Comparison of ENCODE assay signal across 15 mouse cellular contexts in the genomic region with DNA sequence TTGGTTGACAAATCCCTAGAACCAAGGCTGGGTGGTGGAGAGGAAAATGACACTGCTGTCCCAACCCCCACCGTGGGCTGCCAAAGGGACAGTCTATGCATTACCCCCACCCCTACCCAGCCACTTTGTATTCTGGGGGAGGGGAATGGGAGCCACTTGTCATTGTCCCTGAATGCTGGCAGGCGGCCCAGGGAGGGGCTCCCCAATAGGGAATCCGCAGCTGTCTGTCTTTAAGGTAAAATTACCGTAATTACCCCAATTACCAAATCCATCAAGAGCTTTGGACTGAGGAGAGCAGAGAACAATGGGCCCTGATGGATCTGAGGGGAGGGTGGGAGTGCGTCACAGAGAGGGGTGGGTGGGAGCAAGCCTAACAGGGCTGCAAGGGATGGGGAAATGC. TPM values are rescaled to one million over a fixed set of nuclear protein-coding genes. Genes with fewer than 3 reads are reported as not detected.
A peak's percentile ranks its signal among the peaks of the same experiment; 100 is the strongest.
DNase-seq lines count a peak whose midpoint lies in the region; ATAC-seq and TF ChIP-seq lines count a peak whose summit lies in the region.
"Had no signal": no experiment of that assay in that cellular context is flagged by ENCODE, and none has a peak within 500 bp of the region (broad histone marks: within the 10 kb centered on the region; RNA-seq: fewer than 3 reads in every experiment).

No protein-coding gene starts in this region.

- H3K36me3 ChIP-seq in embryonic facial prominence, embryonic 11.5 days (replicated peaks; ENCODE audit: control insufficient read depth, insufficient read depth, low read depth, low read length), result no peaks in the 10 kb centered on the region
- H3K36me3 ChIP-seq in embryonic facial prominence, embryonic 10.5 days (replicated peaks), result no peaks in the 10 kb centered on the region
- H3K36me3 ChIP-seq in hindbrain, postnatal 0 days (ENCODE audit: insufficient read depth, low read length), result no peaks in the 10 kb centered on the region
- H3K36me3 ChIP-seq: embryonic facial prominence, embryonic 13.5 days; heart, embryonic 15.5 days had no signal

- WGBS in embryonic facial prominence, embryonic 11.5 days, result 5% methylated on average over 5 of the region's 5 CpGs
- 5% methylated on average over 5 of the region's 5 CpGs for WGBS in embryonic facial prominence, embryonic 10.5 days
- WGBS in hindbrain, postnatal 0 days, result 8% methylated on average over 5 of the region's 5 CpGs

- peak; percentile 33 for DNase-seq in embryonic facial prominence, embryonic 11.5 days (ENCODE audit: low spot score)
- DNase-seq in embryonic facial prominence, embryonic 10.5 days (ENCODE audit: low spot score), result no peak
- DNase-seq in right cerebral cortex, postnatal 14 days, result peak; percentile 40
- no peak for DNase-seq in right cerebral cortex, postnatal 25 days
- no peak for DNase-seq in hindbrain, postnatal 0 days (ENCODE audit: low spot score)
- no peak for DNase-seq in spleen, adult 12 weeks (ENCODE audit: low spot score)
- DNase-seq in embryo, embryonic 11 days, result no peak

- H3K9me3 ChIP-seq in embryonic facial prominence, embryonic 11.5 days (replicated peaks; ENCODE audit: control insufficient read depth, low read length), result no peaks in the 10 kb centered on the region
- no peaks in the 10 kb centered on the region for H3K9me3 ChIP-seq in embryonic facial prominence, embryonic 10.5 days
- no peaks in the 10 kb centered on the region for H3K9me3 ChIP-seq in hindbrain, postnatal 0 days (ENCODE audit: low read length)
- H3K9me3 ChIP-seq: embryonic facial prominence, embryonic 13.5 days; heart, embryonic 15.5 days had no signal

- no peak overlapping the region for H3K4me3 ChIP-seq in embryonic facial prominence, embryonic 11.5 days (ENCODE audit: low read depth, low read length)
- H3K4me3 ChIP-seq in embryonic facial prominence, embryonic 10.5 days, result no peak overlapping the region
- H3K4me3 ChIP-seq in hindbrain, postnatal 0 days (ENCODE audit: low read length), result no peak overlapping the region

- no peak overlapping the region for H3K9ac ChIP-seq in embryonic facial prominence, embryonic 11.5 days (replicated peaks; ENCODE audit: low read length)
- no peak overlapping the region for H3K9ac ChIP-seq in hindbrain, postnatal 0 days (replicated peaks; ENCODE audit: low read length)
- H3K9ac ChIP-seq: embryonic facial prominence, embryonic 13.5 days; heart, embryonic 15.5 days; liver, embryonic 14.5 days had no signal

- no peaks in the 10 kb centered on the region; the same call in 1 of the 2 replicates for H3K4me1 ChIP-seq in embryonic facial prominence, embryonic 11.5 days (ENCODE audit: control insufficient read depth, insufficient read depth, low read length)
- H3K4me1 ChIP-seq in embryonic facial prominence, embryonic 10.5 days, result peaks cover 37% of the 10 kb centered on the region
- H3K4me1 ChIP-seq in hindbrain, postnatal 0 days (ENCODE audit: insufficient read depth, low read length), result peaks cover 14% of the 10 kb centered on the region

- H3K27ac ChIP-seq in embryonic facial prominence, embryonic 11.5 days (replicated peaks; ENCODE audit: low read depth, low read length), result no peak overlapping the region
- H3K27ac ChIP-seq in embryonic facial prominence, embryonic 10.5 days (replicated peaks), result no peak overlapping the region
- H3K27ac ChIP-seq in hindbrain, postnatal 0 days, result no peak overlapping the region
- H3K27ac ChIP-seq: embryonic facial prominence, embryonic 13.5 days; heart, embryonic 15.5 days; liver, embryonic 14.5 days had no signal

- peak; percentile 44; the same call in 1 of the 2 replicates for ATAC-seq in embryonic facial prominence, embryonic 11.5 days (replicated peaks; ENCODE audit: insufficient number of reproducible peaks, low FRiP score, low TSS enrichment, low read depth)
- no peak for ATAC-seq in hindbrain, postnatal 0 days
- no peak for ATAC-seq in erythroblast, adult 5-6 weeks (replicated peaks; ENCODE audit: low FRiP score, poor library complexity, severe bottlenecking)

- TF ChIP-seq CTCF in hindbrain, postnatal 0 days (IDR thresholded peaks at IDR 0.05; ENCODE audit: low read depth), result no peak

- H3K27me3 ChIP-seq in embryonic facial prominence, embryonic 11.5 days (ENCODE audit: control insufficient read depth, insufficient read depth, low read length), result peaks cover 25% of the 10 kb centered on the region
- H3K27me3 ChIP-seq in embryonic facial prominence, embryonic 10.5 days (replicated peaks; ENCODE audit: low read depth, poor library complexity, severe bottlenecking), result peaks cover 64% of the 10 kb centered on the region
- no peaks in the 10 kb centered on the region for H3K27me3 ChIP-seq in hindbrain, postnatal 0 days (ENCODE audit: insufficient read depth, low read length)

- no peak overlapping the region for H3K4me2 ChIP-seq in embryonic facial prominence, embryonic 11.5 days (ENCODE audit: low read depth, low read length)
- peak overlapping the region; percentile 56 for H3K4me2 ChIP-seq in hindbrain, postnatal 0 days (ENCODE audit: low read depth, low read length)

RNA-seq across cellular contexts. Expression of a gene that starts 44.2 kb away (rescaled TPM):
- 0.24 and 0.55 TPM in 2 replicates for polyA plus RNA-seq in embryonic facial prominence, embryonic 11.5 days (2014; fragmentation: Nextera tagmentation; extraction: Ambion mirVana)
- polyA plus RNA-seq in embryonic facial prominence, embryonic 10.5 days (2016; fragmentation: Nextera tagmentation; extraction: Ambion mirVana), result 0.21 and 0.25 TPM in 2 replicates
- 1.4 and 2.4 TPM in 2 replicates for total RNA-seq in hindbrain, postnatal 0 days (2014; rRNA removed)
- 0.64 and 1.0 TPM in 2 replicates for polyA plus RNA-seq in hindbrain, postnatal 0 days (2015; fragmentation: Nextera tagmentation; extraction: Ambion mirVana)
- not detected in 2 replicates for total RNA-seq in erythroblast, adult 5-6 weeks (2015; ENCODE audit: low replicate concordance)
- total RNA-seq in erythroblast, adult 5-6 weeks (2017; ENCODE audit: low replicate concordance), result not detected in 2 replicates
- total RNA-seq: adrenal gland, postnatal 4 days; left cerebral cortex, postnatal 36 days had no signal
- polyA plus RNA-seq: heart, embryonic 15.5 days had no signal

RNA-seq across cellular contexts. Expression of a gene that starts 53.8 kb away (rescaled TPM):
- 0.27 and 0.71 TPM in 2 replicates for polyA plus RNA-seq in embryonic facial prominence, embryonic 11.5 days (2014; fragmentation: Nextera tagmentation; extraction: Ambion mirVana)
- 0.05 and 0.15 TPM in 2 replicates for polyA plus RNA-seq in embryonic facial prominence, embryonic 10.5 days (2016; fragmentation: Nextera tagmentation; extraction: Ambion mirVana)
- total RNA-seq in hindbrain, postnatal 0 days (2014; rRNA removed), result 70.4 and 79.8 TPM in 2 replicates
- 16.5 and 16.7 TPM in 2 replicates for polyA plus RNA-seq in hindbrain, postnatal 0 days (2015; fragmentation: Nextera tagmentation; extraction: Ambion mirVana)
- not detected in 2 replicates for total RNA-seq in erythroblast, adult 5-6 weeks (2015; ENCODE audit: low replicate concordance)
- total RNA-seq in erythroblast, adult 5-6 weeks (2017; ENCODE audit: low replicate concordance), result not detected in 2 replicates
- polyA plus RNA-seq: embryonic facial prominence, embryonic 13.5 days; heart, embryonic 15.5 days; intestine, embryonic 16.5 days had no signal

RNA-seq across cellular contexts. Expression of a gene that starts 54.3 kb away (rescaled TPM):
- polyA plus RNA-seq in embryonic facial prominence, embryonic 11.5 days (2014; fragmentation: Nextera tagmentation; extraction: Ambion mirVana), result not detected in 2 replicates
- not detected in 2 replicates for polyA plus RNA-seq in embryonic facial prominence, embryonic 10.5 days (2016; fragmentation: Nextera tagmentation; extraction: Ambion mirVana)
- not detected in 2 replicates for total RNA-seq in hindbrain, postnatal 0 days (2014; rRNA removed)
- polyA plus RNA-seq in hindbrain, postnatal 0 days (2015; fragmentation: Nextera tagmentation; extraction: Ambion mirVana), result not detected in 2 replicates
- not detected in 2 replicates for total RNA-seq in erythroblast, adult 5-6 weeks (2015; ENCODE audit: low replicate concordance)
- total RNA-seq in erythroblast, adult 5-6 weeks (2017; ENCODE audit: low replicate concordance), result not detected in 2 replicates
- total RNA-seq: layer of hippocampus, adult 8-10 months; left cerebral cortex, postnatal 36 days had no signal
- polyA plus RNA-seq: embryonic facial prominence, embryonic 13.5 days; heart, embryonic 15.5 days; intestine, embryonic 16.5 days; liver, embryonic 14.5 days had no signal

Comparison
In these comparisons a context has a peak if more than half of its experiments do, and no peak if none do; other contexts are left out.
1. DNase-seq: peak in embryonic facial prominence, embryonic 11.5 days (single experiment) and right cerebral cortex, postnatal 14 days (single experiment); none in embryonic facial prominence, embryonic 10.5 days (single experiment), right cerebral cortex, postnatal 25 days (single experiment), hindbrain, postnatal 0 days (single experiment), spleen, adult 12 weeks (single experiment) and embryo, embryonic 11 days (single experiment).
2. RNA of a gene that starts 53.8 kb away (polyA plus RNA-seq): 16.5 to 16.7 TPM in hindbrain, postnatal 0 days; 0.27 to 0.71 TPM in embryonic facial prominence, embryonic 11.5 days and 0.05 to 0.15 TPM in embryonic facial prominence, embryonic 10.5 days; every median in the first group is over 10 times any median in the second.